13 mouse cellular contexts compared by ENCODE assay signal in the genomic region with DNA sequence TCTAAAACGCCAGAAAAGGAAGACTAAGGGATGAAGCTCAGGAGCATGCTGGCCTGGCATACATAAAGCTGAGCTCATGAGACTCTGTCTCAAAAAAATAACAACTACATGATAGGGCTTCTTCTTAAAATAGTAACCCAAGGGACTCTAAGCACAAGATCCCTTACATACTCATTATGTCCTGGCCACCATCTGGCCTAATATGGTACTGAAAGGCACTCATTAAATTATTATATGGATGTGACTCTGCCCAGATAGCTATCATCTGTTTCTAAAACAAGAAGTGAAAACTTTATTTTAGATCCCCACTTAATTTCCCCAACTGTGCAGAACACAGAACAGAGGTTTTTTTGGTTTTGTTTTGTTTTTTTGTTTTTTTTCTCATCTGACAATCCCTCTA. TPM values are rescaled to one million over a fixed set of nuclear protein-coding genes. Genes with fewer than 3 reads are reported as not detected.
A peak's percentile ranks its signal among the peaks of the same experiment; 100 is the strongest.
DNase-seq lines count a peak whose midpoint lies in the region; ATAC-seq and TF ChIP-seq lines count a peak whose summit lies in the region.
"Had no signal": no experiment of that assay in that cellular context is flagged by ENCODE, and none has a peak within 500 bp of the region (broad histone marks: within the 10 kb centered on the region; RNA-seq: fewer than 3 reads in every experiment).

No protein-coding gene starts in this region.

- H3K27ac ChIP-seq in left cerebral cortex, adult 2 months = no peak overlapping the region
- peak overlapping the region; percentile 82; the same call in 1 of the 2 replicates for H3K27ac ChIP-seq in intestine, postnatal 0 days (ENCODE audit: low read depth, low read length)
- peak overlapping the region; percentile 88 for H3K27ac ChIP-seq in stomach, embryonic 15.5 days
- H3K27ac ChIP-seq: midbrain, embryonic 13.5 days; neural tube, embryonic 13.5 days had no signal

- no peaks in the 10 kb centered on the region for H3K27me3 ChIP-seq in erythroblast, embryonic 14.5 days (ENCODE audit: control insufficient read depth)
- no peaks in the 10 kb centered on the region for H3K27me3 ChIP-seq in intestine, postnatal 0 days (replicated peaks; ENCODE audit: control insufficient read depth, insufficient read depth, low read length)
- no peaks in the 10 kb centered on the region for H3K27me3 ChIP-seq in stomach, embryonic 15.5 days (replicated peaks)
- H3K27me3 ChIP-seq: midbrain, embryonic 13.5 days; neural tube, embryonic 13.5 days had no signal

- no peak for DNase-seq in left cerebral cortex, adult 2 months (ENCODE audit: extremely low spot score in 1 of 2, low spot score in 2 of 2)
- DNase-seq in left cerebral cortex, adult 18-20 months (ENCODE audit: low spot score in 2 of 2) = no peak
- no peak for DNase-seq in layer of hippocampus, adult 9-11 months
- no peak for DNase-seq in left cerebral cortex, adult 8-10 months (ENCODE audit: low spot score in 2 of 2)
- DNase-seq: adrenal gland, postnatal 36 days; cerebellum, adult 8-10 months; gastrocnemius, postnatal 14 days had no signal

- no peak for ATAC-seq in erythroblast, adult 5-6 weeks (replicated peaks; ENCODE audit: low FRiP score, poor library complexity, severe bottlenecking)
- no peak for ATAC-seq in intestine, postnatal 0 days
- no peak for ATAC-seq in stomach, embryonic 15.5 days (ENCODE audit: insufficient read depth, low FRiP score, low read depth)
- ATAC-seq: midbrain, embryonic 13.5 days had no signal

- peak overlapping the region; percentile 61 for H3K4me3 ChIP-seq in erythroblast, embryonic 14.5 days (replicated peaks)
- no peak overlapping the region for H3K4me3 ChIP-seq in left cerebral cortex, adult 2 months
- H3K4me3 ChIP-seq in intestine, postnatal 0 days (ENCODE audit: low read depth, low read length) = no peak overlapping the region
- no peak overlapping the region for H3K4me3 ChIP-seq in stomach, embryonic 15.5 days (replicated peaks)
- H3K4me3 ChIP-seq: midbrain, embryonic 13.5 days; neural tube, embryonic 13.5 days had no signal

- peaks cover 54% of the 10 kb centered on the region for H3K4me1 ChIP-seq in erythroblast, embryonic 14.5 days (ENCODE audit: control insufficient read depth)
- H3K4me1 ChIP-seq in intestine, postnatal 0 days (replicated peaks; ENCODE audit: control insufficient read depth, insufficient read depth, low read length) = no peaks in the 10 kb centered on the region
- H3K4me1 ChIP-seq in stomach, embryonic 15.5 days = 0 out of 2 replicates have a peak, but pooled peaks cover 7% of the 10 kb centered on the region
- H3K4me1 ChIP-seq: midbrain, embryonic 13.5 days; neural tube, embryonic 13.5 days had no signal

- H3K9me3 ChIP-seq in erythroblast, embryonic 14.5 days (ENCODE audit: control insufficient read depth, low read length) = peaks cover 5% of the 10 kb centered on the region
- no peaks in the 10 kb centered on the region for H3K9me3 ChIP-seq in intestine, postnatal 0 days (ENCODE audit: control insufficient read depth)
- no peaks in the 10 kb centered on the region for H3K9me3 ChIP-seq in stomach, embryonic 15.5 days
- H3K9me3 ChIP-seq: midbrain, embryonic 13.5 days; neural tube, embryonic 13.5 days had no signal

- peak overlapping the region; percentile 55 for H3K4me2 ChIP-seq in intestine, postnatal 0 days (replicated peaks; ENCODE audit: low read depth)
- H3K4me2 ChIP-seq in stomach, embryonic 15.5 days = no peak overlapping the region
- H3K4me2 ChIP-seq: midbrain, embryonic 13.5 days; neural tube, embryonic 13.5 days had no signal

- H3K36me3 ChIP-seq in erythroblast, embryonic 14.5 days (ENCODE audit: control insufficient read depth) = no peaks in the 10 kb centered on the region
- H3K36me3 ChIP-seq in intestine, postnatal 0 days (ENCODE audit: control insufficient read depth, insufficient read depth) = no peaks in the 10 kb centered on the region
- no peaks in the 10 kb centered on the region for H3K36me3 ChIP-seq in stomach, embryonic 15.5 days
- H3K36me3 ChIP-seq: midbrain, embryonic 13.5 days; neural tube, embryonic 13.5 days had no signal

- intact Hi-C loops in left cerebral cortex, adult 2 months (cut with DNase I) = no loop called here

- TF ChIP-seq CTCF in left cerebral cortex, adult 2 months (IDR thresholded peaks at IDR 0.05) = peak; percentile 31
- TF ChIP-seq CTCF in intestine, postnatal 0 days (IDR thresholded peaks at IDR 0.05; ENCODE audit: low read depth) = peak; percentile 48

- 80% methylated on average over 1 of the region's 1 CpGs for WGBS in intestine, postnatal 0 days
- 75% methylated on average over 1 of the region's 1 CpGs for WGBS in stomach, embryonic 15.5 days

- 0 out of 2 replicates have a peak overlapping the region, but pooled peaks have one; percentile 7 for H3K9ac ChIP-seq in intestine, postnatal 0 days (ENCODE audit: low read depth, low read length)
- no peak overlapping the region for H3K9ac ChIP-seq in stomach, embryonic 15.5 days
- H3K9ac ChIP-seq: midbrain, embryonic 13.5 days; neural tube, embryonic 13.5 days had no signal

RNA-seq across cellular contexts. Expression of a gene that starts 6.4 kb away (rescaled TPM):
- 0.95 and 1.2 TPM in 2 replicates for polyA plus RNA-seq in erythroblast, embryonic 14.5 days (2012)
- 13.6 TPM in 2 replicates for total RNA-seq in erythroblast, adult 5-6 weeks (2015; ENCODE audit: low replicate concordance)
- 4.9 and 8.2 TPM in 2 replicates for total RNA-seq in erythroblast, adult 5-6 weeks (2017; ENCODE audit: low replicate concordance)
- total RNA-seq in left cerebral cortex, adult 2 months (2021) = 10 to 100 TPM; 19.5 to 25.6 TPM
- 10 to 100 TPM; 17.8 to 19.4 TPM for total RNA-seq in left cerebral cortex, adult 18-20 months (2021)
- polyA plus RNA-seq in intestine, postnatal 0 days (2015; fragmentation: Nextera tagmentation; extraction: Ambion mirVana) = 37.4 and 42.6 TPM in 2 replicates
- 37.4 and 45.7 TPM in 2 replicates for polyA plus RNA-seq in stomach, embryonic 15.5 days (2015; fragmentation: Nextera tagmentation; extraction: Ambion mirVana)
- 10 to 100 TPM; 22.4 to 25.2 (median 22.9) TPM for total RNA-seq in left cerebral cortex, adult 8-10 months (2022)
